Mouse (Mus musculus) testis, adult 2 months (tissue): ENCODE measurements at regions not wholly inside any gene's neighbourhood (a gene's known extent, or its start where the extent isn't known, plus 50 kb on each side); places are given as distances from the start of the nearest gene placed in this dataset.

ENCODE experiments used
- CTCF ChIP-seq: fragments of 200-500 bp; IDR thresholded peaks from 2 replicates; pipeline ENCODE4 v1.5.1; 2012; ENCODE audit warnings: low read depth, mild to moderate bottlenecking, inconsistent platforms, low read length, moderate library complexity; ENCODE audit not compliant: control insufficient read depth, insufficient read depth, insufficient replicate concordance
- POLR2A ChIP-seq: fragments of 200-500 bp; IDR thresholded peaks from 2 replicates; pipeline ENCODE4 v1.6.1; 2012; ENCODE audit warnings: low read depth, mild to moderate bottlenecking, inconsistent platforms, low read length, moderate library complexity; ENCODE audit not compliant: control insufficient read depth

DNA sequence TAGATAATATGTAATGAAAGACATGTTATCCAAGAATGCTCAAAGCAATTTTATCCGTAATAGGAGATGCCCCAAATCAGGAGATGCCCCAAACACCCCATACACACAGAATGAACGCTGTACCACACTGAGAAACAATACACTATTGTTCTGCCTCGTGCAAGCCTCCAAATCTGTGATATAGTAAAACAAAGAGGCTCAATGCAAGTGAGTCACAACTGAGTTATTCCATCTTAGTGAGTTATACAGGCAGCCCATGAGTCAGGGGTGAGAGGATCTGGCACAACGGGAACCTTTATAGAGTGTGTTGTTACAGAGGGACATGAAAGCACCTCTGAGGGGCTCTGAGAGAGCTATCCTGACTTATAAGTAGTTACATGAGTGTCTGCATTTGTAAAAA is 145.3 kb downstream of the Gm12728 start:
- TF ChIP-seq CTCF (no peak), POLR2A (no peak)
